Mouse (Mus musculus): ENCODE data around the gene Btbd9.
"Not testable (repeated sequence)": the region's sequence is repeated elsewhere in the genome, so short reads cannot be mapped to it uniquely, and the experiment has no call there.

Btbd9 gene

DNA sequence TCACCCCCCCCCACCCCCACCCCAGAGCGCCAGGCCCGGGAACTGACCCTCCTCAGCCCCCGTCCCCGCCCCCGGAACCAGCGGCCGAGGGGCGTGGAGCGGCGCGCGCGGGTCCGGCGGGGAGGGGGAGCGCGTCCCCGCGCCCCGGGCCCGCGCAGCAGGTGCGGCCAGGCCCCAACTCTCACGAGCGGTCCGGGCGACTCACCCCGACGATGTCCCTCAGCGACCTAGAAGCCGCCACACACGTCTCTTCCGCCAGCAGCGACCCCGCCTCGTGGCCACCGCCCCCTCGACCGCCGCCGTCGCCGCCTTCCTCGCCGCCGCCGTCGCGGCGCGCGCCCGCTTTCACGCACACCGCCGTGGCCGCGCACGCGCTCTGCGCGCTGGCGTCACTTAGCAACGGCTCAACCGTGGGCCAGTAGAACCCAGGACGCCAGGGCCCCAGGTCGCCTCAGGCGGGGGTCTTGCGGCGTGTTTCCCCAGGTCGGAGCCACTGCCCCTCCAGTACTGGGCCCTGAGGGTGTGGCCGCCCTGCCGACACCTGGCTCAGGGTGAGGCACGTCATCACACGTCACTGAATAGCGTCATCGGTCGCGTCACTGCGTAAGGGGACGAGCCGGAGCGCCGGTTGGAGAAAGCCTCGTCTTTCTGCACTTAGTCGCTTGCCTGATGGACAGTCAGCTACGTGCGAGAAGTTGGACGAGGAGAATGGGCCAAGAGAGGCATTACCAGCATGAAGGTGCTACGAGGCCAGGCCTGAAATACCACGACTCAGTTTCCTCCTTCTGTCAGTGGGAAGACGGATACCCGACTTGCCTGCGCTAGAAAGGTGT is at the start of gene Btbd9:
Btbd9 (minus strand) TSS at position 548 of the 833 bp plus-strand sequence.
- DNase-seq (ENCODE audit: low spot score in 2 of 2): peak; percentile 93

DNA sequence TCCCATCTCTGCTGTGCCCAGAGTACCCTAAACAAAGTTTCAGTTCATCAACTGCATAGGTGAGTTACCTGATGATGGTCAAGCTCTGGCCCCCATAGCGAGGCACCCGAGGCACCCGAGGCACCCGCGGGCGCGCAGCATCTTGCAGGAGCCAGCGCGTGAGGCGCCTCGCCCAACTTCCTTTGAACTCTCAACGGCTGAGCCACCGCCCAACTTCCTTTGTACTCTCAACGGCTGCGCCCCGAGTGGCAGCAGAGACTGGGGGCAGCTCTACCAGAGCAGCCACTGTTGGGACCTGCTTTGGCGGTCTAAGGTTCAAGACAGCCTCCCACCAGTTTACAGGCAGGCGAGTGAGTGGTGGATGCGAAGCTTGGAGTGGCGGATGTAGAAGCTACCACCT is 47.8 kb upstream of the Btbd9 start, which contains the start of gene Dnah8:
Dnah8 (plus strand) TSS at position 223 of the 400 bp plus-strand sequence.
- DNase-seq (ENCODE audit: low spot score in 2 of 2): not testable (repeated sequence)

- no peak for DNase-seq (ENCODE audit: low spot score in 2 of 2)
Observed at GRCm38 (mm10) chr17:30623200-30623599, 46.9 kb upstream of the Btbd9 start.

GRCm38 (mm10) chr17:30621450-30621849 is 45.2 kb upstream of the Btbd9 start:
- no peak for DNase-seq (ENCODE audit: low spot score in 2 of 2)

- no peak for DNase-seq (ENCODE audit: low spot score in 2 of 2)
Observed at GRCm38 (mm10) chr17:30620548-30620947, 44.3 kb upstream of the Btbd9 start.

DNA sequence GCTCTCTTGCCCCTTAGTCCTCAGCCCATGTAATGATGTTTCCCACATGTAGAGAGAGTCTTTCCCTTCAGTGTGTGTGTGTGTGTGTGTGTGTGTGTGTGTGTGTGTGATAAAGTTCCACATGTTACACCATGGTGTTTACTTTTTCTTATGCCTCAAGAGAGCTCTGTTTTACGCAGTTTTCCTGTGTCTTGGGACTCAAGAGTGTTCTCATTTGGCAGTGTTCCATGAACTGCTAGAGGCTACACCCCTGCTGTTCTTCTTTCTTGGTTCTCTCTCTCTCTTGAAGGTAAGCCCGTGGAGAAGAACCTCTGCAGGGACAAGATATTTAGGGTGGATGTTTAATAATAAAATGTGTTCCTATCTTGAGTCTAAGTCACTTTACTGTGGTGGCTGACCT is 42.9 kb upstream of the Btbd9 start:
- DNase-seq (ENCODE audit: low spot score in 2 of 2): no peak

DNA sequence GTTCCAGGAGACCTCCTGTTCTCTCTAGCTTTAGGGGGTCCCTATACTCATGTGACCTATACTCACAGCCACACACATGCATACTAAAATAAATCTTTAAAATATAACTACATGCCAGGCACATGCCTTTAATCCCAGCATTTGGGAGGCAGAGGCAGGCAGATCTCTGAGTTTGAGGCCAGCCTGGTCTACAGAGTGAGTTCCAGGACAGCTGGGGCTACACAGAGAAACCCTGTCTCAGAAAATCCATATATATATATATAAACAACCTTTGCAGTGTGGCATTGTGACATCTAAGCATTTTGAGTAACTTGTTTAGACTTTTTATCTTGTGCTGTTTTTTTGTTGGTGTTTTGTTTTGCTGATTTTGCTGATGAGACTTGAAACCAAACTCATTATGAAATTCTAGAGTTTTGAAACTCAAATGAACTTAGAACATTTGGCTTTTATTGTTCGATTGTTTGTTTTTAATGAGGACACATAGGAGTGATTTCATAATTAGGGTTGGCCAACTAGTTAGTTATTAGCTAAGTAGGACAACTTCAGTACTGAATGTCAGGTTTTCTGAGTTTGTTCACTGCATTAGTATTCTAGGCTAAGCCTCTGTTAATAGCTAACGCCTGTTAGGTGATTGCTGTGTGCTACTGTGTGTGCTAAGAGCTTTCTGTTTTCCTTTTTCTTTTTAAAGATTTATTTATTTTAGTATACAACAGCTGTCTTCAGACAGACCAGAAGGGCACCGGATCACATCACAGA is 42.0 kb upstream of the Btbd9 start:
- no peak for DNase-seq (ENCODE audit: low spot score in 2 of 2)

DNA sequence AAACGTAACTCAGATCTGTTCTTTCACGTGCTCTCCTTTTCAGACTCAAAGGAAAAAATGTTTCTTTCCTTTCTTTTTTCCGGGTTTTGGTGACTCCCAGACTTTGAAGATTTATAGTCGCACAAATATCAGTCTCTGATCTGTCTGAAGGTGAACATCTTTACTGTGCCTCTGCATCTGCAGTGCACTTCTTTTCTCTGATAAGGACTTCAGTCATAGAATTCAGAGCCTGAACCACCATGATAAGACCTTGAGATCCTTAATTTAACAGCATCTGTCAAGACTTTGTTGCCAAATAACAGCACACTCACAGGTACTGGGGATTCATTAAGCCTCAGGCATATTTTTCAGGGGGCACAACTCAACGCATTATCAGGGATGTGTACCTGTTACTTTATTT is 39.9 kb upstream of the Btbd9 start:
- no peak for DNase-seq (ENCODE audit: low spot score in 2 of 2)

- no peak for DNase-seq (ENCODE audit: low spot score in 2 of 2)
Observed at GRCm38 (mm10) chr17:30613350-30613749, 37.1 kb upstream of the Btbd9 start.

GRCm38 (mm10) chr17:30612075-30612859 is 36.0 kb upstream of the Btbd9 start:
- DNase-seq (ENCODE audit: low spot score in 2 of 2): peak; percentile 100

GRCm38 (mm10) chr17:30611221-30612074 is 35.2 kb upstream of the Btbd9 start:
- DNase-seq (ENCODE audit: low spot score in 2 of 2): no peak

DNA sequence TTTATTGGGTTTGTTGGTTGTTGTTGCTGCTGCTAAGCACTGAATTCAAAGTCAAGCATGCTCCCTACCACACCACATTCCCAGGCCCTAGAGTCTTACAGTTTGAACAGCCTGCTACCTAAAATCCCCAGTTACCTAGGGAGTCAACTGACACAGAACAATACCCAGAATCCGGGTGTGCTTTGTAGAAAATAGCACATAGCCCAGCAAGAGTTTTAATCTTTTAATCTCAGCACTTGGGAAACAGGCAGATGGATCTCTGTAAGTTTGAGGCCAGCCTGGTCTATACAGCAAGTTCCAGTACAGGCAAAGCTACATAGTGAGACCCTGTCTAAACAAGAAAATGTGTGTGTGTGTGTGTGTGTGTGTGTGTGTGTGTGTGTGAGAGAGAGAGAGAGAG is 34.5 kb upstream of the Btbd9 start:
- DNase-seq (ENCODE audit: low spot score in 2 of 2): no peak

- DNase-seq (ENCODE audit: low spot score in 2 of 2): no peak
Observed at GRCm38 (mm10) chr17:30609980-30610307, 33.7 kb upstream of the Btbd9 start.

GRCm38 (mm10) chr17:30609305-30609979 is 33.2 kb upstream of the Btbd9 start:
- peak in 1 of 2 experiments; percentile 31 for DNase-seq (ENCODE audit: low spot score in 2 of 2)

- no peak for DNase-seq (ENCODE audit: low spot score in 2 of 2)
Observed at GRCm38 (mm10) chr17:30607909-30608495, 31.7 kb upstream of the Btbd9 start.

DNA sequence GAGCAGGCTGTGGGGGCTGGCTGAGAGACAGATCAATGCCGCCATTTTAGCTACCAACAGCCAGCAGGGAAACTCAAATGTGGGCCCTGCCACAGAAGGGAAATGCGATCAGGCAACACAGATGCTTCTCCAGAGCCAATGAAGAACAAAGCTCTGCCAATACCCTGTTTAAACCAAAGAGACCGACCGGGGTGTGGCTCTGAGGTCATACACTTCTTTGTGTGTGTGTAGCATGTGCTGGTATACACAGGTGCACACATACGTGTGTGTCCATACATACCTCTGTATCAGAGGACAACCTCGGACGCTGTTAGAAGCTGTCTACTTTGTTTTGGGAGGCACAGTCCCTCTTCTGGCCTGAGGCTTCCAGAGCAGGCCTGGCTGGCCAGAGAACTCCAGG is 31.0 kb upstream of the Btbd9 start:
- no peak for DNase-seq (ENCODE audit: low spot score in 2 of 2)

DNA sequence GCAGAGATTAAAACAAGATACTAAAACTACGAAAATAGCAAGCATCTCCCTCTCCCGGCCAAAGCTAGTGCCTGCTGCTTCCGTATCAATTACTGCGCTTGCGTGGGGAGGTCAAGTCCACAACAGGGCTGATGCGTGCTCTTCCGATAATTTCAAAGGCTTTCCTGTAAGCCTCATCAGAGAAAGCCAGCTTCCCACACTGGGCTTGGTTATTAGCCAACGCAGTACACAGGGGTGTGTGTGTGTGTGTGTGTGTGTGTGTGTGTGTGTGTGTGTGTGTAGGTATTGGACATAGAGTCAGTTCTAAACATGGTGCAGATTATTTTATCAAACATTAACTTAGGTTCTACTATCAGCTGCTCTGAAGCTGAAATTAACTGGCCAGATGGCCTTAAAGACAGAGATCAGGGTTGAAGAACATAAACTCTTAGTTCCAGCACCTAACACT is 30.4 kb upstream of the Btbd9 start:
- no peak for DNase-seq (ENCODE audit: low spot score in 2 of 2)

DNA sequence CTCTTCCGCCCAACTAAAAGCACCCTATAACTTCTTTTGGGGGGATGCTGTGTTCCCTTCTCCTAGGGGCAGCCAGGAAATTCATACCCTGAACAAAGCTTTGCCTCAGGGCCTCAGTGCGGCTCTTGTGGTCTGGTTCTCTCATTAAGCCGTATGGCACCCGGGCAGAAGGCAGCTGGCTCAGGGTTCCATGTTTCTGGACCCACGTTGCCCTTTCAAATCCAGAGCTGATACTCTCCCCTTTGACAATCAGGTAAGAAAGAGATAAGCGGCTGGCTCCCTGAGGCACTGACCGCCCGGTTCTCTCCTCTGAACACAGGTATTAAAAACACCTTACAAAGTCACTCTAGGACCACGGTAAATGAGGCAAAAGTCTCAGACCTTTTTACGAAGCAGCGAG is 29.9 kb upstream of the Btbd9 start:
- DNase-seq (ENCODE audit: low spot score in 2 of 2): no peak

DNA sequence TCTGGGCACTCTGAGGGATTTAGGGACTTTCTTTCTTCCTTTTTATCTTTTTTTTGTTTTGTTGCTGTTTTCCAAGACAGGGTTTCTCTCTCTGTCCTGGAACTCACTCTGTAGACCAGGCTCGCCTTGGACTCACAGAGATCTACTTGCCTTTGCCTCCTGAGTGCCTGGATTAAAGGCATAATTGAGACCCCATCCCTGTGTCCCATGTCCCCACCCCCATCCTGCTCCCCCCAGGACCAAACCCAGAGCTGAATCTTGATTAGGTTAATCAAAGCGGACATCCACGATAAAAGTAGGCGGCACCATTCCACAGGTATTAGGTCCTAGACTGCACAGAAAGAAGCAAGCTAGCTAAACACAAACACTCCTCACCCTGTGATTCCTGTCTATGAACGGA is 28.7 kb upstream of the Btbd9 start:
- no peak for DNase-seq (ENCODE audit: low spot score in 2 of 2)

GRCm38 (mm10) chr17:30604296-30604695 is 28.0 kb upstream of the Btbd9 start:
- DNase-seq (ENCODE audit: low spot score in 2 of 2): no peak

All from right cerebral cortex, postnatal 36 days (tissue).